Mouse (Mus musculus) neural tube, embryonic 13.5 days (tissue): ENCODE measurements around the gene Arl2. TPM values are rescaled to one million over a fixed set of nuclear protein-coding genes. Genes with fewer than 3 reads are reported as not detected.

Source experiments
- ATAC-seq: fragments of 200-750 bp; cut with Nextera tagmentation; 2 replicates; pipeline ENCODE4 v1.8.0; 2017; ENCODE audit warnings: low read depth, mild to moderate bottlenecking, moderate TSS enrichment, moderate library complexity
- H3K27ac ChIP-seq: fragments of 300-500 bp; sonication (generic); replicated peaks from 2 replicates; pipeline ENCODE4 v1.5.1; 2015; ENCODE audit warnings: moderate library complexity, mild to moderate bottlenecking, inconsistent platforms
- H3K27me3 ChIP-seq: fragments of 300-500 bp; sonication (generic); 2 replicates; pipeline ENCODE4 v1.6.1; 2015; ENCODE audit warnings: mild to moderate bottlenecking, inconsistent platforms
- H3K36me3 ChIP-seq: fragments of 300-500 bp; sonication (generic); 2 replicates; pipeline ENCODE4 v1.6.1; 2015; ENCODE audit warnings: mild to moderate bottlenecking, inconsistent platforms
- H3K4me1 ChIP-seq: fragments of 300-500 bp; sonication (generic); replicated peaks from 2 replicates; pipeline ENCODE4 v1.6.1; 2015; ENCODE audit warnings: inconsistent platforms
- H3K4me2 ChIP-seq: fragments of 300-500 bp; sonication (generic); 2 replicates; pipeline ENCODE4 v1.6.1; 2015; ENCODE audit warnings: inconsistent platforms, mild to moderate bottlenecking, moderate library complexity
- H3K4me3 ChIP-seq: fragments of 300-500 bp; sonication (generic); 2 replicates; pipeline ENCODE4 v1.5.1; 2015; ENCODE audit warnings: mild to moderate bottlenecking, inconsistent platforms
- H3K9ac ChIP-seq: fragments of 300-500 bp; sonication (generic); 2 replicates; pipeline ENCODE4 v1.6.1; 2015; ENCODE audit warnings: moderate library complexity, mild to moderate bottlenecking, inconsistent platforms
- H3K9me3 ChIP-seq: fragments of 300-500 bp; sonication (generic); 2 replicates; pipeline ENCODE4 v1.6.1; 2016; ENCODE audit warnings: inconsistent platforms
- WGBS: fragments of 180-500 bp; shearing (Covaris S2); methylation state at CpG from one replicate; pipeline ENCODE4 v1.1.7; 2015; 5-methylcytosine and 5-hydroxymethylcytosine counted together
- polyA plus RNA-seq: library from polyadenylated mRNA; unstranded; fragments of >200 nt; fragmentation: Nextera tagmentation; extraction: Ambion mirVana; gene quantifications from 2 replicates; pipeline ENCODE4 v1.2.1, GENCODE M21; 2015

Gene Arl2
- polyA plus RNA-seq, 1 experiment from 2014 or later: 126 TPM

DNA sequence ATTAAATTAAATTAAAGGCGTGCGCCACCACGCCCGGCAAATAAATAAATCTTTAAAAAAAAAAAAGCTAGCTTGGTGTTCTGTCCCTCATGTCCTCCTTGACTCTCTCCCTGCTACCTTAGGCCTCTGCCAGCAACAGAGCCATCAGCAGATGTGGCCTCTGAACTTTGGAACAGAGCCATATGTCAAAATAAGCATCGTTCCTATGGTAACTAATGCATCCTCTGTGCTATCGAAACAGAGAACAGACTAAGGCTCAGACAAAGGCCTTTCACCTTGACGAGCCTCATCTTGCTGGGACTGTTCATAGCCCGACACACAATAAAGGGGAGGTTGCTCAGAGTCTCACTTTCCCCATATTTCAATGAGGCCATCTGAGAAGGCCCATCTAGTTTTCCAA is 18.0 kb downstream of the Arl2 start:
- Histone ChIP-seq H3K27me3 (no peaks in the 10 kb centered on the region), H3K4me1 (peaks cover 22% of the 10 kb centered on the region), H3K27ac (0 out of 2 replicates have a peak overlapping the region, but pooled peaks have one; percentile 28), H3K9me3 (no peaks in the 10 kb centered on the region), H3K36me3 (peaks cover 13% of the 10 kb centered on the region; the same call in 1 of the 2 replicates), H3K4me2 (no peak overlapping the region), H3K9ac (0 out of 2 replicates have a peak overlapping the region, but pooled peaks have one; percentile 31), H3K4me3 (no peak overlapping the region)
- WGBS: 72% methylated on average over 8 of the region's 8 CpGs
- ATAC-seq: no peak

DNA sequence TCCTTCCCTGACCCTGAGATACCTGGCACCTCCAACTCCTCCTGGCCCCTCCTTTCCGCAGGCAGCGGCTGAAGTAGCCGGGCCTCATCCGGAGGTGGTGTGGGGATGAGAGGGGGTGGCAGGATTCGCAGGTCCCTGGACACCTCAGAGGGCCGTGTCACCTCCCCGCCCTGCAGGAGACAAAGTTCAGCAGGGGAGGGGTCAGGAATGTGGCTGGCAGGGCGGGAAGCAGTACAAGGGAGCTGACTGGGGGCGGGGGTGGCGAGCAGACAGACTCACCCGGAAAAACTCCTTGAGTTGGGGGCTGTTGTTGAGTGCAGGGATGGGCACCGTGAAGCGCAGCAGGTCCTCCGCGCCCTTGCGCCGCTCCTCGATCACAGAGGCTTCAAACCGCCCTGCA is 19.6 kb downstream of the Arl2 start:
- H3K9ac ChIP-seq: no peak overlapping the region
- 33% methylated on average over 19 of the region's 19 CpGs for WGBS
- ATAC-seq: no peak
- no peaks in the 10 kb centered on the region for H3K27me3 ChIP-seq
- H3K9me3 ChIP-seq: no peaks in the 10 kb centered on the region
- no peak overlapping the region for H3K4me2 ChIP-seq
- H3K4me1 ChIP-seq: peaks cover 29% of the 10 kb centered on the region
- H3K36me3 ChIP-seq: peaks cover 13% of the 10 kb centered on the region; the same call in 1 of the 2 replicates
- H3K27ac ChIP-seq: no peak overlapping the region
- H3K4me3 ChIP-seq: no peak overlapping the region

DNA sequence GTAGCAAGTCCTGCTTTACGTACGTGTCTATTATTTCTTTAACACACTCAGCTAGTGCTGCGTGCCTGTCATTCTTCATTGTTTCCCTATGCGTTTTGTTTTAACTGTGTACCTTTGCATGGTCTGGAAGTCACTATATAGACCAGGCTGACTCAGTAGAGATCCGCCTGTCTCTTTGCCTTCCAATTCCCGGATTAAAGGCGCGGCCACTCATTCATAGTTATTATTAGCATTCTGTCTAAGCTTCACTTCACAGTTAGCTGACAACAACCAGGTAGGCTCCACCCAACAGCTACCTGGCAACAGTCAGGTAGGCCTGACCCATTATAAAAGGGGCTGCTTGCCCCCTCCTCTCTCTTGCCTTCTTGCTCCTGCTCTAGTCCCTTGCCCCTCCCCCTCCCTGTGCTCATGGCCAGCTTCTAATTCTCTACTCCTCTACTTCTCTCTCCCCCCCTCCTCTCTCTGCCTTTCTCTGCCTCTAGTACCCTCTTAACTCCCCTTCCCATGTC is 22.6 kb downstream of the Arl2 start:
- Histone ChIP-seq H3K9me3 (no peaks in the 10 kb centered on the region), H3K4me2 (peak overlapping the region; percentile 85), H3K36me3 (peaks cover 40% of the 10 kb centered on the region), H3K27ac (peak overlapping the region; percentile 95), H3K27me3 (no peaks in the 10 kb centered on the region), H3K9ac (peak overlapping the region; percentile 90), H3K4me1 (peaks cover 34% of the 10 kb centered on the region), H3K4me3 (peak overlapping the region; percentile 84)
- WGBS: 2% methylated on average over 8 of the region's 8 CpGs
- peak; percentile 60 for ATAC-seq

DNA sequence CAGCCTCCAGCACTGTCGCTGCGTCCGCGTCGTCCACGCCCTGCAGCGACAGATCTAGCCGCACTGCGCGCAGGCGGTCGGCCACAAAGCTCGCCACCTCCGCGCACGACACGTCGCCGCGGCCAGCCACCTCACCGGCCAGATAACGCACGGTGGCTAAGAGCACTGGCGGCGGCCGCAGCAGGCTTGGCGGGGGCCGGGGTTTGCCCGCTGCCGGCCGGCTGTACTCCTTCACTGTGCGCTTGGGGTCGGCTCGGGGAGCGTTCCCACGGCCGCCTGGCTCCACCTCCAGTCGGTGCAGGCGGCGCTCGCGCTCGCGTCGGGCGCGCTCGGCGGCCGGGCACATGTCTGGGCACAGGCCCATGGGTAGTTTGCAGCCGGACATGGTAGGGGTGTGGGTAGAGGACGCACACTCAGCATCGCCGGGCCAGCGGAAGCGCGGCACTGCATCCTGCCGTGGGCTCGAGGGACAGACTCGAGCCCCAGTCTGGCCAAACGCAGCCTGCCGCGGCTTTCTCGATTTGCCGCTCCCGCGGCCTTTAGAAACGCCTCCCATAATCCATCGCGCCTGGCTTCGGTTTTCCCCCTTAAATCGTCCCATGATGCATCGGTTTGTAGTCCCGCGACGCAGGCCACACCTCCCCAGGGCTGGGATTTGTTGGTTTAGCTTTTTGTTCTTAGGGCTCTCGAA is 23.2 kb downstream of the Arl2 start, which contains the start of gene Sac3d1:
Gene Sac3d1, minus strand, starts transcription at position 665 of the 691 bp plus-strand sequence.
- H3K4me3 ChIP-seq: peak within 1 kb of the TSS; percentile 84
- peak; percentile 90 for ATAC-seq
- no peaks in the 10 kb centered on the region for H3K9me3 ChIP-seq
- under 1% methylated on average over 77 of the region's 77 CpGs for WGBS
- H3K27ac ChIP-seq: peak within 1 kb of the TSS; percentile 95
- no peaks in the 10 kb centered on the region for H3K27me3 ChIP-seq
- peaks cover 28% of the 10 kb centered on the region for H3K4me1 ChIP-seq
- H3K4me2 ChIP-seq: peak within 1 kb of the TSS; percentile 85
- H3K36me3 ChIP-seq: peaks cover 42% of the 10 kb centered on the region
- H3K9ac ChIP-seq: peak within 1 kb of the TSS; percentile 90

DNA sequence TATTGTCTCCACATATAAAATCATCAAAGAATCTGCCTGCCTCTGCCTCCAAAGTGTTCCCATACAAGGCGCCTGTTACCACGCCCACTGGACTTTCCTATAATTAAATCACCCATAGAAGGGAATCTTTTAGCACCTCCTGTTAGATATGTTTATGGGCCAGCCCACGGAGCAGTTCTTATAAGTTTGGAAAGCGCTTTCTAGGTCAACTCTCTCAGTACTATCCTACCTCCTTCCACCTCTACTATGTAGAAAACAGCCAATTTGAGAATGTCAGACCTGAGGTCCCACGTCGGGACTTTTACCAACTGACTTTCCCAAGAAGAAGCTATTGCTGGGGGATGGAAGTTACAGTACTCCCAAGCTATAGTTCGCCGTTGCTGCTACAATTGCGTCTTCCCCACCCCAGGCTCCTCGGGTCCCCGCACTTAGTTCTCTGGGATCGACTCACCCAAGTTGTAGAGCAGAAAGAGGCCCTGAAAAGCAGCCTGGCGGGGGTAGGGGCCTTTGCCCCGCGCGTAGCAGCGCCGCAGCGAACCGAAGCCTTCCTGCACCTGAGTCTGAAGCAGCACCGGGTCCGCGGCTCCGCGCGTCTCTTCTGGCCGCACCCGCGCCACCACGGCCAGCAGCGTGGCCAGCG is 23.9 kb downstream of the Arl2 start:
- WGBS: 5% methylated on average over 32 of the region's 32 CpGs
- peaks cover 49% of the 10 kb centered on the region for H3K36me3 ChIP-seq
- ATAC-seq: no peak
- H3K27me3 ChIP-seq: no peaks in the 10 kb centered on the region
- H3K4me3 ChIP-seq: peak overlapping the region; percentile 84
- peaks cover 28% of the 10 kb centered on the region for H3K4me1 ChIP-seq
- peak overlapping the region; percentile 85 for H3K4me2 ChIP-seq
- H3K27ac ChIP-seq: peak overlapping the region; percentile 95
- peak overlapping the region; percentile 90 for H3K9ac ChIP-seq
- H3K9me3 ChIP-seq: no peaks in the 10 kb centered on the region

DNA sequence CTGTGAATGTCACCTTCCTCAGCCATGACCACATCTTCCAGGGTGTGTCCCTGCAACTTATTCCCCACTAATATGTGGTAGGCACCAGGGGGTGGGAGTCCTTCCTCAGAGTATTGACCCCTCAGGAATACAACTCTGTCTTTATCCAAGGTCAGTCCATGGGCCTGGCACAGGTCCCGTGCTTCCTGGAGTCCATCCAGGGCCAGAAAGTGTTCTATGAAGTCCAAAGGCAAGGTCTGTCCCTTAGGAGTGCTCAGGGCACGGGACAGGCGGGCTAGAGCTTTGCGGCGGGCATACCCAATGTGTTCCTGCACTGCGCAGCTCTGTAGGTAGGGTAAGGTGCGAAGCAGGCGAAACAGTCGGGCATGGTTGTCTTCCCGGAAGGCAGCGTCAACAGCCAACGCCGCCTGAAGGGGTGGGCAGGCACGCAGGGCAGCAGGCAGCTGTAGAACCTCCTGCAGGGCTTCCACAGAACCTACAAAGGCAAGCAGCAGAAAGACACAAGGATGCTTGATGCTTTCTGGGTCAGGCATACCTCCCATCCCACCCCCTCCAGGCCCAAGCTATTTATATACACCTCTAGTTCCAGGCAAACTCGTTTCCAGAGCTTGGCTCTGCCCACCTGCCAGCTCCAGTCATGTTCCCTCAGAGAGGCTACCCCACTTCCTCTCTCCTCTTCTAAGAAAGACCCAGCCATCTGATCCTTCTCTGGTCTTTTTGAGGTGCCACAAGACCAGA is 25.1 kb downstream of the Arl2 start:
- 94% methylated on average over 15 of the region's 15 CpGs for WGBS
- no peak overlapping the region for H3K27ac ChIP-seq
- H3K4me3 ChIP-seq: peak overlapping the region; percentile 84
- peaks cover 47% of the 10 kb centered on the region for H3K36me3 ChIP-seq
- H3K27me3 ChIP-seq: no peaks in the 10 kb centered on the region
- peak overlapping the region; percentile 90 for H3K9ac ChIP-seq
- ATAC-seq: no peak
- peak overlapping the region; percentile 85 for H3K4me2 ChIP-seq
- no peaks in the 10 kb centered on the region for H3K9me3 ChIP-seq
- peaks cover 28% of the 10 kb centered on the region for H3K4me1 ChIP-seq

DNA sequence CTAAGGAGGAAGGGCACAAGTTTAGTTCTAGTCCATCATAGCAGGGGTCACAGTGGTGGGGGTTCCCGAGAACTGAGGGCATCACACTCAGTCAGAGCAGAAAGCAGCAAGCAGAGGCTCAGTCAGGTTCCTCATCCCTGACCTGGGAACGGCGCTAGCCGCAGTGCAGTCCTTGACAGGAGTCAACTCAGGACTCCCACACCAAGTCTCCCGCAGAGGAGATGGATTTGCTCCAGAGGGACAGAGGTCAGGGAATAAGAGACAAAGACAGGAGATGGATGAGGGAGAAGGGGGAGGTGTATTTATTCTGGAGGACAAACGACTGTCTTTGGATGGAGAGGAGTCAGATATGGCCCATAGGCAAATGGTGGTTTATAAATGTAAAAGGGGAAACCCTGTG is 28.2 kb downstream of the Arl2 start:
- Histone ChIP-seq H3K4me2 (no peak overlapping the region), H3K27ac (no peak overlapping the region), H3K27me3 (no peaks in the 10 kb centered on the region), H3K9me3 (no peaks in the 10 kb centered on the region), H3K9ac (no peak overlapping the region), H3K4me3 (no peak overlapping the region), H3K4me1 (peaks cover 17% of the 10 kb centered on the region), H3K36me3 (peaks cover 39% of the 10 kb centered on the region)
- no peak for ATAC-seq
- WGBS: 65% methylated on average over 6 of the region's 6 CpGs

DNA sequence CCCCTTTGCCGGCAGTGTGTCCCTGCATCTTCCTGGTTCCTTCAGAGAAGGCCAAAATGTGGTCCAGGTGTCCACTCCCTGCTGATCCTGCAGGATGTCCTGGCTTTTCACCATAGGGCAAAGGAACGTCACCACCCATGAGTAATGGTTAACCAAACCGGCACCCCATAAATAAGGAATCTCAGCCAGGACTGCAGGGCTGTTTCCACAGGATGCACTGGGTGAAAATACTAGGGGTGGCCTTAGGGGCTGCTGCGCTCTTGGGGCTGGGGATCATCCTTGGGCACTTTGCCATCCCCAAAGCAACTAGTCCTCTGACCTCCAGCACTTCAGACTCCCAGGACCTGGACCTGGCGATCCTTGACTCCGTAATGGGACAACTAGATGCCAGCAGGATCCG is 35.8 kb downstream of the Arl2 start, which contains the start of gene Naaladl1:
Gene Naaladl1, plus strand, starts transcription at position 197 of the 400 bp plus-strand sequence.
- 90% methylated on average over 7 of the region's 7 CpGs for WGBS
- ATAC-seq: no peak
- Histone ChIP-seq H3K9me3 (no peaks in the 10 kb centered on the region), H3K9ac (0 out of 2 replicates have a peak within 1 kb of the TSS, but pooled peaks have one; percentile 8), H3K4me1 (no peaks in the 10 kb centered on the region), H3K27ac (no peak within 1 kb of the TSS), H3K36me3 (no peaks in the 10 kb centered on the region), H3K27me3 (no peaks in the 10 kb centered on the region), H3K4me2 (no peak within 1 kb of the TSS), H3K4me3 (no peak within 1 kb of the TSS)

DNA sequence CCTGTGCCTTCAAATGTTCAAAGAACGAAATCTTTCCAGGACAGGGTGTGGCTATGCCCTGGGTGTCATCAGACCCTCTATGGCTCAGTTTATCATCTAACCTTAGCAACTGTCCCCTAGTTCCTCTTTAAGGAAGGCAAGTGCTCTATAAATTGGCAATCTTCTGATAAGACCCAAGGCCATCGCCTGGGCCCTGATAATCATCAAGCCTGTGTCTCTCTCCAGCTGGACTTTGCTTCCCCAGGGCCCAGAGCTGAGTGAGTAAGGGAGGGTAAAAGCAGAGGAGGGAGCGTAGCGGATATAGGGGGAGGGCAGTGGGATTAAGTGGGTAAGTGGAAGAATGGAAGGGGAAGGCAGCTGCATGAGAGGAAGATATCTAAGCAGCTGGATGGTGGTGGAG is 36.9 kb downstream of the Arl2 start:
- 94% methylated on average over 4 of the region's 4 CpGs for WGBS
- no peak for ATAC-seq
- Histone ChIP-seq H3K36me3 (no peaks in the 10 kb centered on the region), H3K27ac (no peak overlapping the region), H3K4me2 (no peak overlapping the region), H3K4me3 (no peak overlapping the region), H3K9ac (0 out of 2 replicates have a peak overlapping the region, but pooled peaks have one; percentile 8), H3K4me1 (no peaks in the 10 kb centered on the region), H3K27me3 (no peaks in the 10 kb centered on the region), H3K9me3 (no peaks in the 10 kb centered on the region)

DNA sequence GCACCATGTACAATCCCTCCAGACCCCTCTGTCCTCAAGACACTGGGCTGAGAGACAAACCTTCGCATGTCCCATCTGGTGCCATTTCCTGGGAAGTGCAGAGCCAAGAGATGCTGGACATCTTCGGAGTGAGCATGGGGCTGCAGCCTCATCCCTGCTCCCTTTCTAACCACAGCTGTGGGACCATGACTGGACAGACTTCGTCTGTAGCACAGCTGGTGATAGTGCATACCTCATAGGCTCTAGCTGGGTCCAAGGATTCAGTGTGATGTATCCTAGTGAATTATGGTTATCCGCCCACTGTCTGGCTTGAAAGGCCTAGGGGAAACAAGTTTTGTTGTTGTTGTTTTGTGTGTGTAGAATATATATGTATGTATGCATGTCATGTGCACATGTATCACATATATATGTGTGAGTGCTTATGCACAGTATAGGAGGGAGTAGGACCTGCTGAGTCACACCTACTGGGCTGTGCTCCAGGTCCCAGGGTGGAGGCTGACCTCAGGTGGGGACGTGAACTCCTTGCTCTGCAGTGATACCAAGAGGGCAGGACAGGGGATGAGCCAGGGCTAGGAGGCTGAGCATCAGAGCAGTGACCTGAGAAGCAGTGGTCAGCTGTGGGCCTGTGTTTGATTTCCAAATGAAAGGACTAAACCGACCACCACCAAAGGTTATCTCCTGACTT is 39.0 kb downstream of the Arl2 start:
- Histone ChIP-seq H3K27me3 (no peaks in the 10 kb centered on the region), H3K4me1 (no peaks in the 10 kb centered on the region), H3K9ac (no peak overlapping the region), H3K4me2 (no peak overlapping the region), H3K36me3 (no peaks in the 10 kb centered on the region), H3K27ac (no peak overlapping the region), H3K4me3 (no peak overlapping the region), H3K9me3 (no peaks in the 10 kb centered on the region)
- ATAC-seq: no peak
- 81% methylated on average over 6 of the region's 6 CpGs for WGBS

DNA sequence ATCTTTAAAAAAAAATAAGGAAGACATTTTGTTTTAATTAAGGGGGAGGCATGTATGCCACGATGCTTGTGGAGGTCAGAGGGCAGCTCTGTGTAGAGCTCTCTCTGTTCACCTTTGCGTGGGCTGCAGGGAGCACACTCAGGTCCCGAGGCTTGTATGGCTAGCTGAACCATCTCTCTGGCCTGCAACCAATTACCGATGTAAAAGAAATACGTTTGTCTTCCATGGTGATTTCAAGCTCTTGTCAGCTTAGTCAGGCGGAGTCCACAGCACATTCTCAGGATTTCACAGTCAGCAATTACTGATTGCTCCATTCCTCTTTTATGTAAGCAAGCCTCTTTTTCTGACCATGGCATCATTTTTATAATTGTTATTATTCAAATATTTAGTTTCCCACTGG is 40.2 kb downstream of the Arl2 start:
- Histone ChIP-seq H3K9me3 (no peaks in the 10 kb centered on the region), H3K36me3 (no peaks in the 10 kb centered on the region), H3K9ac (no peak overlapping the region), H3K4me1 (no peaks in the 10 kb centered on the region), H3K4me2 (no peak overlapping the region), H3K27ac (no peak overlapping the region), H3K4me3 (no peak overlapping the region), H3K27me3 (no peaks in the 10 kb centered on the region)
- 45% methylated on average over 6 of the region's 6 CpGs for WGBS
- ATAC-seq: no peak
